Mouse (Mus musculus) small intestine, adult 2 months (tissue): Measurements from ENCODE around the gene Fer. TPM values are rescaled to one million over a fixed set of nuclear protein-coding genes. Genes with fewer than 3 reads are reported as not detected.

Experiments
- H3K27ac ChIP-seq: fragments of 200-500 bp; 2 replicates; pipeline ENCODE4 v1.5.1; 2012; ENCODE audit warnings: low read depth, low read length, control low read depth, inconsistent platforms; ENCODE audit not compliant: insufficient read depth
- H3K27me3 ChIP-seq: fragments of 200-500 bp; 2 replicates; pipeline ENCODE4 v1.6.1; 2012; ENCODE audit warnings: mild to moderate bottlenecking, moderate library complexity, low read length, inconsistent platforms; ENCODE audit not compliant: control insufficient read depth, insufficient read depth
- H3K36me3 ChIP-seq: fragments of 200-500 bp; 2 replicates; pipeline ENCODE4 v1.6.1; 2012; ENCODE audit warnings: mild to moderate bottlenecking, low read length, control low read depth, inconsistent platforms; ENCODE audit not compliant: control insufficient read depth, insufficient read depth
- H3K4me1 ChIP-seq: fragments of 200-500 bp; 2 replicates; pipeline ENCODE4 v1.6.1; 2012; ENCODE audit warnings: low read length, inconsistent platforms, mixed read lengths; ENCODE audit not compliant: control insufficient read depth, insufficient read depth, insufficient read length
- H3K4me3 ChIP-seq: fragments of 200-500 bp; 2 replicates; pipeline ENCODE4 v1.5.1; 2012; ENCODE audit warnings: low read depth, mild to moderate bottlenecking, control low read depth, inconsistent platforms, low read length, moderate library complexity
- CTCF ChIP-seq: fragments of 200-500 bp; IDR thresholded peaks from 2 replicates; pipeline ENCODE4 v1.5.1; 2012; ENCODE audit warnings: low read depth, mild to moderate bottlenecking, control low read depth, inconsistent platforms, low read length, moderate library complexity, mixed read lengths; ENCODE audit not compliant: insufficient replicate concordance, insufficient read length; ENCODE audit errors: extremely low read depth
- POLR2A ChIP-seq: fragments of 200-500 bp; IDR thresholded peaks from 2 replicates; pipeline ENCODE4 v1.6.1; 2012; ENCODE audit warnings: low read depth, mild to moderate bottlenecking, control low read depth, inconsistent platforms, low read length, moderate library complexity
- WGBS: fragments of 180-500 bp; shearing (Covaris S2); methylation state at CpG from one replicate; pipeline ENCODE4 v1.1.7; 2018; 5-methylcytosine and 5-hydroxymethylcytosine counted together
- polyA plus RNA-seq: library from polyadenylated mRNA; depleted of rRNA; stranded (reverse); fragments of >200 nt; gene quantifications from 2 replicates; pipeline ENCODE4 v1.2.3, GENCODE M21; 2012

Gene Fer
- polyA plus RNA-seq, 1 experiment = 0.63 TPM

DNA sequence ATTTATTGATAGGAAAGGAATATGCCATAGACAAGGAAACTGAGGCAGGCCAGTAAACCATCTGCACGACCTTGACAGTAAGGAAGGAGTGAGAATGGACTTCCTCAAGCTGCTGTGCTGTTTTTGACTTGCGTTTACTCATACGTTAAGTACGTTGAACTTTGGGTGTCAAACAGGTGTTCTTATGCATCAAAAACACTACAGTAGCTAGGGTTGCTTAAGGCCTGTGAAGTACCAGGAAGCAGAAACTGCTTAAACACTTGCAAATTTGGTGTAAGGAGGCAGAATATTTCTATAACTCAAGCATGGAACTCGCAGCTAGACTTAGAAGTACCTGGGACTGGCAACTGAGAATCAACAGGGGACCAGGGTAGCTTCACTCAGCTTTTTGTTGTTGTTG, 221.9 kb downstream of the Fer start:
- WGBS = 74% methylated on average over 5 of the region's 5 CpGs
- TF ChIP-seq CTCF = no peak
- H3K4me3 ChIP-seq = no peak overlapping the region

DNA sequence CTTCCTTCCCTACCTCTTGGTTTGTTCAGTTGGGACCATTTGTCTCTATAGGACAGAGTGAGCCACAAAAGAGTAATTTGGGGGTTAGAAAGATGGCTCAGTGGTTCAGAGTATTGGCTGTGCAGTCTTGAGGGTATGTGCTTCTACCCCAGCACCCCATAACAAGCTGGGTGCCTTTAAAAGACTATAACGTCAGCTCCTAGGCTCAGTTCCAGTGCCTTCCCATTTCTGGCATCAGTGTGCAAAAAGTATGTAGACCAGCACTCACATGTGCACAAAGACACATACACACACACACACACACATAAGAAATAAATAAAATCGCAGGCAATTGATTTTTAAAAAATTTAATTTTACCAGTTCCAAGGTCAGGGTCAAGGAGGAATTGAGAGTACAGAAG, 222.6 kb downstream of the Fer start:
- WGBS = 91% methylated on average over 2 of the region's 2 CpGs
- no peak overlapping the region for H3K27ac ChIP-seq
- no peak for TF ChIP-seq CTCF
- no peak for TF ChIP-seq POLR2A
- no peaks in the 10 kb centered on the region for H3K4me1 ChIP-seq
- no peaks in the 10 kb centered on the region for H3K36me3 ChIP-seq
- H3K27me3 ChIP-seq = no peaks in the 10 kb centered on the region
- no peak overlapping the region for H3K4me3 ChIP-seq

More for the DNA sequence above, 221.9 kb downstream of the Fer start:
- Histone ChIP-seq H3K36me3 (no peaks in the 10 kb centered on the region), H3K27me3 (no peaks in the 10 kb centered on the region), H3K4me1 (no peaks in the 10 kb centered on the region), H3K27ac (no peak overlapping the region)

DNA sequence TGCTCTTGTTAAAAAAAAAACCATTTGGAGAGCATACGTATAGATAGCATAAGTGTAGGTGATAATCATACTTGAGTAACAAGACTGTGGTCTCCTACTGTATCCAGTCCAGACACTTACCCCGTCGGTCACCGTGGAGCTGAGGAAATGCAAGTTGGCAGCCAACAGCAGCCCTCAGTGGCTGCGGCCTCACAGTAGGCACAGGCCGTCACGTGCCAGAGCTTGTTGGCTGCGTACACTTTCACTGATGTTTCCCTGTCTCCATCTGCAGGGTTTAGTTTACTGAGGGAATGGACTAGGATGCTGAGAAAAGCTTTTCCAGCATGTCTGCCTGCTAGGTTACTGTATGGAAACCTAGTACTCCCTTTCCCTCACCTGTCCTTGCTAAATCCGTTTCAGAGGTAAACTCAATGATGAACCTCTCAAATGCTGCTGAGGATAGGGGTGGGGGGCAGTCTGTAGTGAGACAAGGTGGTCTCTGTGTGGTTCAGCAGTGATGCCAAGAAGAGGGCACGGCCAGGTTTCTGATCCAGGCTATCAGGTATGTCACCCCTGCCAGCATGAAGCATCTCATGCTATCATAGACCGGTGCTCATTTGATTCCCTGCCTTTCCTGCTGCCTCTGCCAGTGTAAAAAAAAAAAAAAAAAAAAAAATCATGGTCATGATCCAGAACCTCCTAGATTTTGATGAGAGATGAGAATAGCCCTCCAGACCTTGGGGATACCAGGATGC, 224.2 kb downstream of the Fer start:
- H3K4me3 ChIP-seq = no peak overlapping the region
- no peak overlapping the region for H3K27ac ChIP-seq
- no peaks in the 10 kb centered on the region for H3K4me1 ChIP-seq
- H3K27me3 ChIP-seq = no peaks in the 10 kb centered on the region
- no peak for TF ChIP-seq POLR2A
- no peak for TF ChIP-seq CTCF
- no peaks in the 10 kb centered on the region for H3K36me3 ChIP-seq
- 89% methylated on average over 11 of the region's 11 CpGs for WGBS

- TF ChIP-seq POLR2A (no peak), CTCF (no peak)
- no peak overlapping the region for H3K27ac ChIP-seq
- no peaks in the 10 kb centered on the region for H3K27me3 ChIP-seq
- 93% methylated on average over 3 of the region's 3 CpGs for WGBS
- no peaks in the 10 kb centered on the region for H3K4me1 ChIP-seq
- no peak overlapping the region for H3K4me3 ChIP-seq
- H3K36me3 ChIP-seq = no peaks in the 10 kb centered on the region
Observed at GRCm38 (mm10) chr17:64087871-64088270, 225.0 kb downstream of the Fer start.

GRCm38 (mm10) chr17:64093716-64094115, 230.9 kb downstream of the Fer start:
- Histone ChIP-seq H3K27ac (no peak overlapping the region), H3K27me3 (no peaks in the 10 kb centered on the region), H3K4me3 (no peak overlapping the region), H3K4me1 (no peaks in the 10 kb centered on the region), H3K36me3 (no peaks in the 10 kb centered on the region)
- TF ChIP-seq CTCF = no peak
- no peak for TF ChIP-seq POLR2A
- WGBS = 83% methylated on average over 2 of the region's 2 CpGs

DNA sequence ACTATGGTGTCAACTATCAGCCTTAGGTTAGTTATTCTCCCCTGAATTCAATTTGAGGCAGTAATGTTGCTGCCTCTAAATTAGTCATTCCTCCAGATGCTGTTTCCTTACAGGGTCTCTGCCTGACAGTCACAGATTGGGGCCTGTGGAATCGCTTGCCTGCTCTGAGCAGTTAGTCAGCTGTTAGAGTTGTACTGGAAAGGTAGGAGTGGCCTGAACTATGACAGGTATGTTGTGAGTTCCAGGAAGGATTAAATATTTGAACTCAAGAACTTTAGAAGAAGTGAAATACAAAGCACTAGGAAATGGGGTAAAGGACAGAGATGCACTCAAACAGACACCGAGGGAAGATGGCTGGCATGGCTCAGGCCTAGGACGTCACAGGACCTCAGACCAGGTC, 233.9 kb downstream of the Fer start:
- WGBS = 84% methylated on average over 3 of the region's 3 CpGs
- H3K4me1 ChIP-seq = no peaks in the 10 kb centered on the region
- H3K27me3 ChIP-seq = no peaks in the 10 kb centered on the region
- no peak overlapping the region for H3K4me3 ChIP-seq
- TF ChIP-seq POLR2A (no peak), CTCF (no peak)
- no peak overlapping the region for H3K27ac ChIP-seq
- no peaks in the 10 kb centered on the region for H3K36me3 ChIP-seq

DNA sequence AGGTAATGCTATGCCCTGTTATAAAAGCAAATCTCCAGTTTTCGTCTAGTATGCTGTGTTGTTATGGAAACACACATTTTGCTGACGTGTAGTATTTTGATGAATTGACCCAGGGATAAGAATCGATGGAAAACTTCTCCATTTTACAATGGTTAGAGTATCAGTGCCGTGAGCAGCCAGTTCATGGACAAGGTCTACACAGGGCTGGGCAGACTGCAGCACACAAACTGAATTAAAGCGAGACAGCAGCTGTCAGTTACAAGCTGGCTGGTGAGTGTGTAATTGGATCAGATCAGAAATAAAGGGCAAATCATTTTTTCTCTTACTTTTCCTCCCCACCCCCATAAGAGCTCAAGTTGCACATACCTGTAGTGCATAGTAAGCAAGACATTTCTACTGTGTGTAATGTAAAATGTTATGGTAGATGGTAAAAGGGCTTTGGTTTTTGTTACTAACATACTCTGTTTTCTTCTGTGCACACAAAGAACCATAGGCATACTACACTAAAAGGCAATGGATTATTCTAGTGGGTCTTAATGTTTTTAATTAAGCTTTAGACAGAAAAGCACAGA, 235.0 kb downstream of the Fer start:
- H3K27me3 ChIP-seq = no peaks in the 10 kb centered on the region
- TF ChIP-seq CTCF (no peak), POLR2A (no peak)
- H3K36me3 ChIP-seq = no peaks in the 10 kb centered on the region
- no peak overlapping the region for H3K4me3 ChIP-seq
- WGBS = 85% methylated on average over 5 of the region's 5 CpGs
- no peak overlapping the region for H3K27ac ChIP-seq
- H3K4me1 ChIP-seq = no peaks in the 10 kb centered on the region
